Mouse (Mus musculus): ENCODE measurements around the gene Crisp1.

The Crisp1 gene

DNA sequence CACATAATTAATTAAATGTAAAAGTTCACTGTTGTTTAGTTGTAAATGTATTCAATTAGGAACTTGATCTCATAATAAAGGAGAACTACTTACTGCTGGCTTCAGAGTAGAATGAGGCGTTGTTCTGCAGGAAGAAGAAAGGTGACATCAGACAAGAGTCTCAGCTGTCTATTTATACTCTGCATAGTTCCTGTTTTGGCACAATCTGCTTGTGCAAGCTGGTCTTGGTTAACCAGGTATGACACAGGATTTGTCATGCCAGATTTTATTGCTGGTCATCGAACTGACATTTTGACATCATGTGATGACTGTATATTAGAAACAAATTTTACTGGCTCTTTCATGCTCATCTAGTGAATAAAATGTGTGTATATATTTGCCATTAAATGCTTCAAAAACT, at the start of gene Crisp1:
TSS of gene Crisp1 (minus strand) at position 146 of the 400 bp plus-strand sequence.
- no peak for DNase-seq (ENCODE audit: low read depth, low spot score)

DNA sequence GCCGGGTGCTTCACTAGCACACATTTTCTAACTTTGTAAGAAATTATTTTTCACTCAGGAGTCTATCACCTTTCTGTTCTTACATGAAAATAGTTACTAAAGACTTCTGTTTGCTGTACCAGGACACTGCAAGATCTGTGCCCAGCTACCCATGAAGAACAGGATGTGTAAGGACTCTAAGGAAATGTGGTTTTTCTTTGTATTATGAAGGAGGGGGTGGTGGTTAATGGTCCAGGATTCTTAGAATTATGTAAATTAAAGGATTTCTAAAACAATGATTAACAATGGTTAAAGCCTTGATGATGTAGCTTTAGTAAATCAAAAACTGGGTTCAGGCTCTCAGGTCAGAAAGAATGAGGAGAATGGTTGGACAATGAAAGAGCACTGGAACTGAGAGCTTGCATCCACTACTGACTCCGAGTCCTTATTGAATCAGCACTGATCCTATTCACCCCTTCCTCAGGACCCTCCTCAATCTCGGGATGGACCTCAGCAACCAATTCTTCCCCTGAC, 23.5 kb upstream of the Crisp1 start:
- DNase-seq (ENCODE audit: low read depth, low spot score), result no peak

DNA sequence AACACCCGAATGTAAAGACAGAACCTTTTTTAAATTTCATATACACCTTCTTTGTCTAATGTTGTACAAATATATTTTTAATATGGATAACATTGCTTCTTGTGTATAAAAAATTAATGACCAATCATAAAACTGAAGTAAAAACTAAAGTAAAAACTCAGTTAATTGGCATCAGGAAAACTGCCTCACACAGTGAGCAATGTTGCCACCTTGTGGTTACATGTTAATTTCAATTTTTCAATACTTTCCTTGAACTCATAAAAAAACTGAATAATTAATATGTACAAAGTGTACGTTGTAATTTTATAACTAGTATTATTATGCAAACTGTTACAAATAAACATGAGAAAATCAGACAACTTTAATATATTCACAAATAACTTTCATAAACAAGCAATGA, 33.6 kb downstream of the Crisp1 start:
- DNase-seq (ENCODE audit: low read depth, low spot score), result no peak

DNA sequence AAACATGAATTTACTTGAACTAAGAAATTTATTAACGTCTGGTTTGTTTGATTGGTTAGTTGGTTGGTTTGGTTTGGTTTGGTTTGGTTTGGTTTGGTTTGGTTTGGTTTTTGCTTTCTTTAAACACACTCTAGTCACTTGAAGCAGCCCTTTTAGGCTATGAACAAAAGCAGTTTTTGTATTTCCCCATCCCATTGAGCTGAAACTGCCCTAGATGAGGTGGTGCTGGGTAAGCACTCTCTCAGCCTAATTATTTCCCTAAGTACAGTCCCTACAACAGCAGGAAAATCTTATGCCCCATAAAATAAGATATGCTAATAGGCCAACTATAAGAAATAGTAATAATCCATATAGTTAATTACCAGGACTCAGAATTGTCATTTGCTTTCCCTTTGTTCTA, 43.5 kb downstream of the Crisp1 start:
- no peak for DNase-seq (ENCODE audit: low read depth, low spot score)

DNA sequence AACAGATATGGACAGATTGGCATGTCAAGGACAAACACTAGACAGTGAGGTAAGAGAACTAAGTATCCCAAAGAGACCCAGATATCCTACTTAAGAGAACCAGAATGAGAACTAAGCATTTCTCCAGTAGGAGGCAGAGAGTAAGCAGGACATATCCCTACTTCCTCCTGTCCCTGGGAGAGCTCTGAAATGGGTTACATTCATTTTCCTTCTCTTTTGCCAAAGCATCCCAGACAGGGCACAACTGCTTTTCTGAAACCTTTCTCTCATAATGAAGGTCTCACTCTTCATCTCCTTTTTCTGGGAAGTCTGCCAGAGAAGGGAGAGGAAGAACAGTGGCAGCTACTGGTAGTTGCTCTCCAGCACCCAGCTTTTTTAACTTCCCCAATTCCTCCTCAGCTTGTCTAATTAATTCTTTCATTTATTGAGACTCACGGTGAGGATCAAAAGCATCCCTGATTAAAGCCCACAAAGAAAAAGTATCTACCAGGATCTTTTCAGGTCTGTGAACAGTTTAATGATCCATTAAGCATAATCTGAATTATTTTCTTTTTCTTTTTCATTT, 44.0 kb downstream of the Crisp1 start:
- no peak for DNase-seq (ENCODE audit: low read depth, low spot score)

DNA sequence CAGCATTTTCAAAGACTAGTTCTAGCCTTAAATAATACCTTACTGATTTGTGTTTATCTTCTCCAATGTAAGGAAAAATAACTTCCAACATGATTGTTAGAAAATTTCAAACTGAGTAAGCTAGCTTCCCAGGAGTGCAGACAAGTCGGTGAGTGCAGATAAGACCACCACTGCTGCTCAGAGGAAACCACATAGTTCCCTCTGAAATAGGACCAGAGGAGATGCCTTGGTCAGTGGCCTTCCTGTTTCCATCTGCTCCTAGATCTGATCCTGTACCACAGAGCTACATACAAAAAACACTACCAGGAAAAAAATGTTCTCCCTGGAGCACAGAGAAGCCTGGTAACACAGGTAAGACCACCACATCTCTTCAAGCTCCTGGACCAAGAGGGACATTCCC, 66.5 kb downstream of the Crisp1 start:
- DNase-seq (ENCODE audit: low read depth, low spot score), result no peak
